Mouse (Mus musculus) E14TG2a.4 (cell line): ENCODE measurements around the gene Hist1h2ad.

Source experiments
- CTCF ChIP-seq: conservative IDR thresholded peaks from 2 replicates; pipeline ENCODE4 v1.5.1; 2014; ENCODE audit warnings: low read length
- NANOG ChIP-seq: IDR thresholded peaks from 2 replicates; pipeline ENCODE4 v1.6.1; 2014; ENCODE audit warnings: borderline replicate concordance, low read length, mixed read lengths
- POU5F1 ChIP-seq: IDR thresholded peaks from 2 replicates; pipeline ENCODE4 v1.6.1; 2014; ENCODE audit warnings: low read length, borderline replicate concordance

DNA sequence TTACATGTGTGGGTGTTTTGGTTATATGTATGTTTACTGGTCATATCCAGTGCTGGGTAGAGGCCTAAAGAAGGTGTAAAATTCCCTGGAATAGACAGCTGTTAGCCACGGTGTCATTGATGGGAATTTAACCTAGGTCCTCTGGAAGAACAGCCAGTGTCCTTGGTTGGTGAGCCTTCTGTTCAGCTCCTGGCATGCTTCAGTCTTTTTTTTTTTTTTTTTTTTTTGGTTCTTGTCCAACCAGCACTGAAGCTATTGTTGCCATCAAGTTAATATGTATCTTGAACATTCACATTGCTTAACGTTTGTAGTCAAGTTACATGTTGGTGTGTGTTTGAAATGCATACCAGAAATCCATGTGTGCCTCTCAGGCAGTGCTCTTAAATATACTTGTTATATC is 9.7 kb upstream of the Hist1h2ad start:
- no peak for TF ChIP-seq CTCF
- TF ChIP-seq POU5F1: no peak
- no peak for TF ChIP-seq NANOG
